Comparison of ENCODE assay signal across 7 mouse cellular contexts in the genomic region with DNA sequence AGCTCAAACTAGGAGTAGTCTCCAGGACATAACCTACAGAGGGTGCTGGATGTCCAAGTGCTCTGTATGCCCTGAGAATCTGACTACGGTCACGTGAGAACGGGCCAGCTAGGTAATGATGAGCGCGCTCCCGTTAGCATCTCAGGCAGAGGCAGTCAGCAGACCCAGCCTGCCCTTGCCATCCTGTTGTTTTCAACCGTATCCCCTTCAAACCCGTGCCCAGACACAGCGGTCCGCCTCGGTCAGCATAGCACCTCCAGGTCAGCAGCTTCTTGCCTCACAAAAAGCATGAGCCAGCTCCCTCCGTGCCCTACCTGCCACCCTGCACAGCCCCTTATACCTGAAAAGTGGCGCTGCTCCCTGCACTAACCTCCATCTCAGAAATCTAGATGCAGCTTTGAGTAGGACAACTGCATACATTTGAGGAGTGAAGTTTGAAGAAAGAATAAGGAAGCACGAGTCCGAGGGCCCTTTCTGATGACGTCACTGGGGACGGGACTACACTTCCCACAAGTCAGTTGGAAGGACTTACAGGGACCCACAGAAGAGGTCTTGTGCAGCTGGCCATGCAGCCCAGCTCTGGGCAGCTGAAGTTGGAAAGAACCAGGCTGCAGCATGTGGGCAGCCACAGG. TPM values are rescaled to one million over a fixed set of nuclear protein-coding genes. Genes with fewer than 3 reads are reported as not detected.
DNase-seq lines count a peak whose midpoint lies in the region; ATAC-seq lines count a peak whose summit lies in the region.

No protein-coding gene starts in this region.

- peak overlapping the region; percentile 80 for H3K4me3 ChIP-seq in intestine, embryonic 15.5 days (replicated peaks)
- peak overlapping the region; percentile 86 for H3K4me3 ChIP-seq in midbrain, embryonic 10.5 days

- H3K9me3 ChIP-seq in intestine, embryonic 15.5 days, result no peaks in the 10 kb centered on the region
- H3K9me3 ChIP-seq in midbrain, embryonic 10.5 days (replicated peaks), result no peaks in the 10 kb centered on the region

- H3K4me2 ChIP-seq in intestine, embryonic 15.5 days (replicated peaks), result peak overlapping the region; percentile 72

- H3K27me3 ChIP-seq in intestine, embryonic 15.5 days (replicated peaks), result no peaks in the 10 kb centered on the region
- H3K27me3 ChIP-seq in midbrain, embryonic 10.5 days (ENCODE audit: low read depth, poor library complexity, severe bottlenecking), result no peaks in the 10 kb centered on the region

- H3K4me1 ChIP-seq in intestine, embryonic 15.5 days (replicated peaks), result no peaks in the 10 kb centered on the region; the same call in 1 of the 2 replicates
- peaks cover 19% of the 10 kb centered on the region for H3K4me1 ChIP-seq in midbrain, embryonic 10.5 days

- no peaks in the 10 kb centered on the region for H3K36me3 ChIP-seq in intestine, embryonic 15.5 days
- H3K36me3 ChIP-seq in midbrain, embryonic 10.5 days, result 0 out of 2 replicates have a peak, but pooled peaks cover 8% of the 10 kb centered on the region

- WGBS in intestine, embryonic 15.5 days, result 0% methylated on average over 17 of the region's 17 CpGs
- 0% methylated on average over 17 of the region's 17 CpGs for WGBS in midbrain, embryonic 10.5 days

- ATAC-seq in intestine, embryonic 15.5 days, result peak; percentile 94

- DNase-seq in adrenal gland, adult 2 months, result peak; percentile 91
- peak; percentile 80 for DNase-seq in embryo, embryonic 11.5 days (ENCODE audit: low read depth, low spot score)
- peak; percentile 77 to 83 for DNase-seq in gastrocnemius, postnatal 36 days
- peak; percentile 93 to 97 for DNase-seq in left cerebral cortex, postnatal 25 days (ENCODE audit: low spot score in 2 of 2)
- peak; percentile 86 for DNase-seq in midbrain, embryonic 10.5 days (ENCODE audit: low spot score)
- peak; percentile 78 for DNase-seq in right cerebral cortex, postnatal 4 days

- H3K27ac ChIP-seq in intestine, embryonic 15.5 days, result peak overlapping the region; percentile 44; the same call in 1 of the 2 replicates
- peak overlapping the region; percentile 87 for H3K27ac ChIP-seq in midbrain, embryonic 10.5 days (replicated peaks)

- intact Hi-C loops in gastrocnemius, postnatal 36 days (cut with DNase I), result loop anchor here (5.0 kb wide), 2 partner anchors 37 to 87 kb away; a partner anchor contains a TSS
- intact Hi-C loops in left cerebral cortex, postnatal 25 days (cut with DNase I), result loop anchor here (1.0 to 10.0 kb wide), 3 partner anchors 30 to 91 kb away; a partner anchor contains a TSS

- H3K9ac ChIP-seq in intestine, embryonic 15.5 days, result peak overlapping the region; percentile 78

RNA-seq across cellular contexts. Expression of a gene that starts 5.0 kb away (rescaled TPM):
- total RNA-seq in adrenal gland, adult 2 months (2021), result 10 to 100 TPM; 10.2 to 10.6 TPM
- 0.06 and 0.16 TPM in 2 replicates for polyA plus RNA-seq in adrenal gland, adult 2 months (2012; rRNA removed)
- total RNA-seq in gastrocnemius, postnatal 36 days (2021), result 1 to 10 TPM; 3.2 to 4.5 TPM
- 4.7 and 4.9 TPM in 2 replicates for polyA plus RNA-seq in intestine, embryonic 15.5 days (2015; fragmentation: Nextera tagmentation; extraction: Ambion mirVana)
- 10 to 100 TPM; 13.2 to 13.3 TPM for total RNA-seq in left cerebral cortex, postnatal 25 days (2021)
- 6.7 and 7.8 TPM in 2 replicates for polyA plus RNA-seq in midbrain, embryonic 10.5 days (2016; fragmentation: Nextera tagmentation; extraction: Ambion mirVana)

RNA-seq across cellular contexts. Expression of a gene that starts 31.1 kb away (rescaled TPM):
- total RNA-seq in adrenal gland, adult 2 months (2021), result 1 to 10 TPM; 4.7 to 4.8 TPM
- polyA plus RNA-seq in adrenal gland, adult 2 months (2012; rRNA removed), result not detected in 2 replicates
- total RNA-seq in gastrocnemius, postnatal 36 days (2021), result 1 to 10 TPM; 1.7 to 2.4 TPM
- polyA plus RNA-seq in intestine, embryonic 15.5 days (2015; fragmentation: Nextera tagmentation; extraction: Ambion mirVana), result 3.4 and 4.0 TPM in 2 replicates
- 1 to 10 TPM; 5.4 to 6.4 TPM for total RNA-seq in left cerebral cortex, postnatal 25 days (2021)
- polyA plus RNA-seq in midbrain, embryonic 10.5 days (2016; fragmentation: Nextera tagmentation; extraction: Ambion mirVana), result 5.3 and 5.5 TPM in 2 replicates

RNA-seq across cellular contexts. Expression of a gene that starts 37.1 kb away (rescaled TPM):
- total RNA-seq in adrenal gland, adult 2 months (2021), result 10 to 100 TPM in 1 of 2 experiments, 1 to 10 TPM in 1; 6.8 to 14.3 TPM
- polyA plus RNA-seq in adrenal gland, adult 2 months (2012; rRNA removed), result 0.95 and 1.8 TPM in 2 replicates
- total RNA-seq in gastrocnemius, postnatal 36 days (2021), result 1 to 10 TPM; 2.0 to 4.0 TPM
- 9.3 and 10.1 TPM in 2 replicates for polyA plus RNA-seq in intestine, embryonic 15.5 days (2015; fragmentation: Nextera tagmentation; extraction: Ambion mirVana)
- total RNA-seq in left cerebral cortex, postnatal 25 days (2021), result 10 to 100 TPM; 25.0 to 25.9 TPM
- polyA plus RNA-seq in midbrain, embryonic 10.5 days (2016; fragmentation: Nextera tagmentation; extraction: Ambion mirVana), result 9.8 and 10.7 TPM in 2 replicates

RNA-seq across cellular contexts. Expression of a gene that starts 55.5 kb away (rescaled TPM):
- total RNA-seq in adrenal gland, adult 2 months (2021), result 1 to 10 TPM; 1.9 to 2.8 TPM
- 0.35 and 0.36 TPM in 2 replicates for polyA plus RNA-seq in adrenal gland, adult 2 months (2012; rRNA removed)
- total RNA-seq in gastrocnemius, postnatal 36 days (2021), result 1 to 10 TPM; 3.0 to 3.7 TPM
- polyA plus RNA-seq in intestine, embryonic 15.5 days (2015; fragmentation: Nextera tagmentation; extraction: Ambion mirVana), result 2.1 and 2.5 TPM in 2 replicates
- 1 to 10 TPM; 4.1 to 4.4 TPM for total RNA-seq in left cerebral cortex, postnatal 25 days (2021)
- 4.2 and 5.8 TPM in 2 replicates for polyA plus RNA-seq in midbrain, embryonic 10.5 days (2016; fragmentation: Nextera tagmentation; extraction: Ambion mirVana)

Comparison
In these comparisons a context has a peak if more than half of its experiments do, and no peak if none do; other contexts are left out.
1. Peak in every context shown above with its lines: DNase-seq, ATAC-seq, H3K4me3 ChIP-seq and H3K27ac ChIP-seq.